Comparison of ENCODE assay signal across 18 mouse cellular contexts in genomic region chr16:9153501-9153900, GRCm38 (mm10).
DNase-seq lines count a peak whose midpoint lies in the region; TF ChIP-seq lines count a peak whose summit lies in the region.
"Had no signal": no experiment of that assay in that cellular context is flagged by ENCODE, and none has a peak within 500 bp of the region (broad histone marks: within the 10 kb centered on the region; RNA-seq: fewer than 3 reads in every experiment).

No protein-coding gene starts in this region.

- TF ChIP-seq CTCF in CH12.LX (conservative IDR thresholded peaks at IDR 0.05 in 1 of 2, IDR thresholded peaks at IDR 0.05 in 1 of 2; ENCODE audit: low read depth in 2 of 2, low read length in 2 of 2) (no peak), E14TG2a.4 (conservative IDR thresholded peaks at IDR 0.05; ENCODE audit: low read length) (no peak)

- H3K9me3 ChIP-seq in CH12.LX (replicated peaks; ENCODE audit: low read length) (no peaks in the 10 kb centered on the region), E14TG2a.4 (ENCODE audit: low read length) (peaks cover 28% of the 10 kb centered on the region)
- H3K9me3 ChIP-seq: G1E had no signal

- H3K27ac ChIP-seq in CH12.LX (ENCODE audit: insufficient read depth, low read depth), result no peak overlapping the region

- H3K36me3 ChIP-seq in CH12.LX (replicated peaks in 1 of 2; ENCODE audit: control insufficient read depth in 1 of 2, insufficient read depth in 1 of 2, low read length in 1 of 2) (no peaks in the 10 kb centered on the region), E14TG2a.4 (ENCODE audit: insufficient read depth, low read length) (peaks cover 18% of the 10 kb centered on the region)
- H3K36me3 ChIP-seq: G1E had no signal

- H3K4me3 ChIP-seq in CH12.LX (replicated peaks in 1 of 3; ENCODE audit: low read depth in 2 of 3, low read length in 2 of 3, poor library complexity in 1 of 3) (no peak overlapping the region), E14TG2a.4 (replicated peaks; ENCODE audit: low read length) (peak overlapping the region; percentile 7; the same call in 1 of the 2 replicates)

- DNase-seq in CH12.LX (ENCODE audit: extremely low read depth), result peak; percentile 18
- DNase-seq in frontal cortex, postnatal 14 days (ENCODE audit: low spot score in 2 of 2), result no peak
- no peak for DNase-seq in spleen, adult 12 weeks (ENCODE audit: low spot score)
- DNase-seq: adrenal gland, adult 2 months; adrenal gland, adult 8-10 months; adrenal gland, postnatal 10 days; adrenal gland, postnatal 14 days; adrenal gland, postnatal 25 days; adrenal gland, postnatal 36 days; B cell, adult 2 months; cerebellum, adult 11 months; cerebellum, adult 11-12 months; cerebellum, adult 18-20 months; cerebellum, adult 2 months; cerebellum, adult 8-10 months had no signal

- dilution Hi-C loops in CH12.LX (cut with MboI; ENCODE audit: extremely low pct_ligation_motif_present, extremely low pct_unique_long_range_greater_than_20kb, low sequenced_read_pairs), result no loop called here

- in situ Hi-C loops in CH12.LX (cut with MboI; ENCODE audit: low pct_ligation_motif_present, low pct_unique_long_range_greater_than_20kb, low sequenced_read_pairs), result no loop called here

- no peaks in the 10 kb centered on the region for H3K79me2 ChIP-seq in CH12.LX (replicated peaks; ENCODE audit: control insufficient read depth, extremely low read depth, insufficient read depth, poor library complexity, severe bottlenecking)

- H3K27me3 ChIP-seq in CH12.LX (replicated peaks) (no peaks in the 10 kb centered on the region), E14TG2a.4 (ENCODE audit: insufficient read depth, low read length) (no peaks in the 10 kb centered on the region)
- H3K27me3 ChIP-seq: Patski had no signal

- TF ChIP-seq POLR2A in CH12.LX (IDR thresholded peaks at IDR 0.05; ENCODE audit: low read depth, low read length), result no peak

- TF ChIP-seq RAD21 in CH12.LX (IDR thresholded peaks at IDR 0.05; ENCODE audit: low read depth, low read length), result no peak

- H3K9ac ChIP-seq in CH12.LX (ENCODE audit: insufficient read depth, low read depth), result no peak overlapping the region

- H3K4me2 ChIP-seq in CH12.LX (ENCODE audit: insufficient read depth, low read depth, poor library complexity, severe bottlenecking), result no peak overlapping the region

- peak; percentile 47 for TF ChIP-seq EP300 in CH12.LX (IDR thresholded peaks at IDR 0.05; ENCODE audit: low read length)

- peaks cover 15 to 25% of the 10 kb centered on the region in 2 experiments for H3K4me1 ChIP-seq in CH12.LX (ENCODE audit: control insufficient read depth in 1 of 2, insufficient read depth in 2 of 2)
- H3K4me1 ChIP-seq in E14TG2a.4 (replicated peaks; ENCODE audit: low read depth, low read length), result peaks cover 51% of the 10 kb centered on the region

TF ChIP-seq in CH12.LX, 34 proteins besides CTCF, POLR2A, EP300 and RAD21:
- TF ChIP-seq JUND (conservative IDR thresholded peaks at IDR 0.05; ENCODE audit: low read depth, low read length) (peak; percentile 72), JUN (IDR thresholded peaks at IDR 0.05; ENCODE audit: insufficient read depth, low read depth, low read length) (peak; percentile 61), ETS1 (conservative IDR thresholded peaks at IDR 0.05; ENCODE audit: low read depth, low read length) (no peak)
